Mouse (Mus musculus) neural tube, embryonic 14.5 days (tissue): Measurements from ENCODE around the gene 1700123O20Rik. TPM values are rescaled to one million over a fixed set of nuclear protein-coding genes. Genes with fewer than 3 reads are reported as not detected.
A peak's percentile ranks its signal among the peaks of the same experiment; 100 is the strongest.

Experiments
- ATAC-seq: fragments of 200-750 bp; cut with Nextera tagmentation; 2 replicates; pipeline ENCODE4 v1.8.0; 2017; ENCODE audit warnings: low read depth, mild to moderate bottlenecking, moderate TSS enrichment, moderate library complexity
- H3K27ac ChIP-seq: fragments of 300-500 bp; sonication (generic); 2 replicates; pipeline ENCODE4 v1.5.1; 2014; ENCODE audit warnings: low read depth, mild to moderate bottlenecking, control low read depth, low read length, moderate library complexity, mixed read lengths
- H3K27me3 ChIP-seq: fragments of 300-500 bp; sonication (generic); 2 replicates; pipeline ENCODE4 v1.6.1; 2014; ENCODE audit warnings: low read length; ENCODE audit not compliant: control insufficient read depth, insufficient read depth
- H3K36me3 ChIP-seq: fragments of 300-500 bp; sonication (generic); 2 replicates; pipeline ENCODE4 v1.6.1; 2014; ENCODE audit warnings: low read length, mixed read lengths; ENCODE audit not compliant: control insufficient read depth, insufficient read depth
- H3K4me1 ChIP-seq: fragments of 300-500 bp; sonication (generic); 2 replicates; pipeline ENCODE4 v1.6.1; 2014; ENCODE audit warnings: low read length; ENCODE audit not compliant: control insufficient read depth, insufficient read depth
- H3K4me2 ChIP-seq: fragments of 300-500 bp; sonication (generic); 2 replicates; pipeline ENCODE4 v1.6.1; 2014; ENCODE audit warnings: mild to moderate bottlenecking, low read depth, low read length, control low read depth
- H3K4me3 ChIP-seq: fragments of 300-500 bp; sonication (generic); 2 replicates; pipeline ENCODE4 v1.5.1; 2014; ENCODE audit warnings: low read depth, low read length, control low read depth, mixed read lengths
- H3K9ac ChIP-seq: fragments of 300-500 bp; sonication (generic); replicated peaks from 2 replicates; pipeline ENCODE4 v1.6.1; 2014; ENCODE audit warnings: low read depth, mild to moderate bottlenecking, control low read depth, low read length, mixed read lengths
- H3K9me3 ChIP-seq: fragments of 300-500 bp; sonication (generic); 2 replicates; pipeline ENCODE4 v1.6.1; 2016; ENCODE audit warnings: low read length; ENCODE audit not compliant: control insufficient read depth
- WGBS: fragments of 180-500 bp; shearing (Covaris S2); extraction: QIAGEN DNeasy Blood & Tissue Kit; methylation state at CpG from one replicate; pipeline ENCODE4 v1.1.7; 2014; 5-methylcytosine and 5-hydroxymethylcytosine counted together
- polyA plus RNA-seq: library from polyadenylated mRNA; unstranded; fragments of >200 nt; fragmentation: Nextera tagmentation; extraction: Ambion mirVana; gene quantifications from 2 replicates; pipeline ENCODE4 v1.2.1, GENCODE M21; 2014

1700123O20Rik gene
- polyA plus RNA-seq, 1 experiment from 2014 or later, result 77.4 TPM

DNA sequence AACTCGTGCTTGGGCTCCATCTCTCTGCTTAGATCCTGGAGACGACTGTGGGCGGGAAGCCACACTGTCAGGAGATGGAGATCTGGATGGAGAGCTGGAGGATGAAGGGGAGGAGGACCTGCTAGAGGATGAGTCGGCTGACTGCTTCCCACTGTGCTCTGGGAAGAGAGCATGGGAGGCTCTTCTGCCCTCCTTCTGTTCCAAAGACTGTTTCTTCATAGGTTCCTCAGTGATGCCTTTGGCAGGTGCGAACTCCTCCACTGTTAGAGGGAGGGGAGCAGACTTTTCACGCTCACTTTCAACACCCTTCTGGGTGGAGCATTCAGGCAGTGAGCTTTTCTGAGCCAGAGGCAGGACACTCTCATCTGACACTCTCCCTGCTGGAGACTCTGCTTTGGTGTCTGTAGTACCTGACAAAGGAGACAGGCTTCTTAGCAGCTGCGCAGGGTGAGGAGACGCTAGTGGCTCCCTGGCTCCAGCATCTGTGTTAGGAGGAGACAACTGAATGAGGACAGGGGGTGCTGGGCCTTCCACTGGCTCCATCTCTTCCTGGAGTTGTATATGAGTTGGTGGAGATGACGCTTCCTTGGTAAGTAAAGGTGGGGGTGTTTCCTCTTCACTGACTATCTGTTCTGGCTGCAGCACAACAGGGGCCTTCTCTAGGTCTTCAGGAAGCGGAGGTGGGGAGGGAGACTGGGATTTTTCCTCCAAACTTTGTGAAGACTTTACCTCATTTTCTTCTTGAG lies 21.4 kb upstream of the 1700123O20Rik start:
- Histone ChIP-seq H3K4me3 (no peak overlapping the region), H3K4me1 (no peaks in the 10 kb centered on the region), H3K36me3 (peaks cover 73% of the 10 kb centered on the region), H3K9me3 (no peaks in the 10 kb centered on the region), H3K9ac (no peak overlapping the region), H3K27ac (no peak overlapping the region), H3K4me2 (no peak overlapping the region), H3K27me3 (no peaks in the 10 kb centered on the region)
- no peak for ATAC-seq
- 94% methylated on average over 10 of the region's 10 CpGs for WGBS

DNA sequence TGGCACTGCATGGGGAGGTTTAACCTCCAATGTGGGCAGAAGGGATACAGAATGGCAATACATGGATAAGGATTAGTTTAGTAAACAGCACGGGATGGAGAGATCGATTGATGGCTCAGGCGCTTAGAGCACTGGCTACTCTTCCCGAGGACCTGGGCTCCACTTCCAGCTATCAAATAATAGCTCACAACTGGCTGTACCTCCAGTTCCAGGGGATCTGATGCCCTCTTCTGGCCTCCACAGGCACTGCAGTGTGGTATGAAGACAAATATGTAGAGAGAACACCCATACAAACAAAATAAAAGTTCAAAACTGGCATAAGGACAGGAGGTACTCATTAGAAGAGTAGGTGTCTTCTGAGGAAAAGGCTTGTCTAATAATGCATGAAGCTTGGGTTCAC lies 16.6 kb upstream of the 1700123O20Rik start:
- Histone ChIP-seq H3K4me1 (no peaks in the 10 kb centered on the region), H3K27ac (no peak overlapping the region), H3K4me2 (no peak overlapping the region), H3K27me3 (no peaks in the 10 kb centered on the region), H3K9ac (no peak overlapping the region), H3K9me3 (no peaks in the 10 kb centered on the region), H3K4me3 (no peak overlapping the region), H3K36me3 (peaks cover 37% of the 10 kb centered on the region)
- WGBS, result 83% methylated on average over 4 of the region's 4 CpGs
- ATAC-seq, result no peak

GRCm38 (mm10) chr14:54674317-54674716 lies 11.7 kb upstream of the 1700123O20Rik start:
- peaks cover 39% of the 10 kb centered on the region for H3K36me3 ChIP-seq

GRCm38 (mm10) chr14:54676290-54676689 lies 9.7 kb upstream of the 1700123O20Rik start:
- no peak for ATAC-seq
- Histone ChIP-seq H3K9me3 (no peaks in the 10 kb centered on the region), H3K4me2 (no peak overlapping the region), H3K4me1 (no peaks in the 10 kb centered on the region), H3K9ac (no peak overlapping the region), H3K36me3 (peaks cover 39% of the 10 kb centered on the region), H3K27me3 (no peaks in the 10 kb centered on the region), H3K4me3 (no peak overlapping the region), H3K27ac (no peak overlapping the region)
- WGBS, result 90% methylated on average over 5 of the region's 5 CpGs

More at GRCm38 (mm10) chr14:54674317-54674716, 11.7 kb upstream of the 1700123O20Rik start:
- H3K9me3 ChIP-seq, result no peaks in the 10 kb centered on the region
- no peak for ATAC-seq
- no peaks in the 10 kb centered on the region for H3K27me3 ChIP-seq
- 78% methylated on average over 2 of the region's 2 CpGs for WGBS
- H3K4me1 ChIP-seq, result no peaks in the 10 kb centered on the region
- no peak overlapping the region for H3K4me3 ChIP-seq
- H3K27ac ChIP-seq, result no peak overlapping the region
- no peak overlapping the region for H3K9ac ChIP-seq
- H3K4me2 ChIP-seq, result no peak overlapping the region

DNA sequence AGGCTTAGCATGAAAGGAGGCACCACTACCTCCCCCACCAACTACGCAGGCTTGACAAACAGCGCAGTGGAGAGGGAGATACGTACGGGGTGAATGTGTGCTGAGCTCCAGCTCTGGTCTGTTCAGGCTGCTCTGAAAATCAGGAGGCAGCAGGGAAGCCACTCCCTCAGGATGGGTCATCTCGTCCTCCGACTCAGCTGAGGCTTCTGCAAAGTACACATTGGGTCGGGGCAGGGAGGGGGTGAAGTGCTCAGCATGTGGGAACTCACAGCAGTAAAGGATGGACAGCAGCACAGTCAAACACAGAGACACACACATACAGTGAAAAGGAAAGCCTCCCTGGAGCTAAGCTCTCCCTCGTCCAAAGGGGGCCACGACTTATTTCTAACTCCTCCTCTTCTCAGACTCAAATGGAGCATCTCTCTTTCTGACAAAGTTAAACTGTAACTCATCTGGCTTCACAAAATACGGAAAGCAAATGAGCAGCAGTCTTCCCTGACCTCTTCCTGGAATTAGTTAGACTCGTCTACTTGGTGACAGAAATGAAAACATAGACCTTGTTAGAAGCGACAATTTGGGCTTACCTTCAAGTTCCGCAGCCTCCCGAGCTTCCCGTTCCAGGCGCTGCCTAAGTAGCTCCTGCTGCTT lies 7.2 kb upstream of the 1700123O20Rik start:
- ATAC-seq, result no peak

DNA sequence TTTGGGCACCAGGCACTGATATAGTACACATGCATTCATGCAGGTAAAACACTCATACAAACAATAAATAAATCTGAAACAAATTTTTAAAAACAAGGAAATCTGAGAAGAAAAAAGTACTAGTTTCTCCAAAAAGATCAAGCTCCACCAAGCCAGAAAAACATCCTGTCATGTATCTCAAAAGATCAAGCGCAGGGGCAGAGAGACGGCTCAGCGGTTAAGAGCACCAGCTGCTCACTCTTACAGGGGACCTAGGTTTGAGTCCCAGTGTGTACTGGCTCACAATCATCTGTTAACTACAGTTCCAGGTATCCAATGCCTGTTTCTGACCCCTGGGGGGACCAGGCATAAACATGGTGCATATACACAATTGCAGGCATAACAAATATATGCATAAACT lies 3.6 kb upstream of the 1700123O20Rik start:
- no peaks in the 10 kb centered on the region for H3K9me3 ChIP-seq
- no peak for ATAC-seq
- no peak overlapping the region for H3K9ac ChIP-seq
- WGBS, result 89% methylated on average over 3 of the region's 3 CpGs
- no peak overlapping the region for H3K4me3 ChIP-seq
- no peak overlapping the region for H3K4me2 ChIP-seq
- no peak overlapping the region for H3K27ac ChIP-seq
- H3K36me3 ChIP-seq, result peaks cover 20% of the 10 kb centered on the region; the same call in 1 of the 2 replicates
- no peaks in the 10 kb centered on the region for H3K27me3 ChIP-seq
- peaks cover 13% of the 10 kb centered on the region for H3K4me1 ChIP-seq

More for the DNA sequence above, 7.2 kb upstream of the 1700123O20Rik start:
- Histone ChIP-seq H3K9ac (no peak overlapping the region), H3K27ac (no peak overlapping the region), H3K4me3 (no peak overlapping the region), H3K4me1 (no peaks in the 10 kb centered on the region), H3K9me3 (no peaks in the 10 kb centered on the region), H3K4me2 (no peak overlapping the region), H3K27me3 (no peaks in the 10 kb centered on the region), H3K36me3 (peaks cover 42% of the 10 kb centered on the region)
- 84% methylated on average over 16 of the region's 16 CpGs for WGBS

DNA sequence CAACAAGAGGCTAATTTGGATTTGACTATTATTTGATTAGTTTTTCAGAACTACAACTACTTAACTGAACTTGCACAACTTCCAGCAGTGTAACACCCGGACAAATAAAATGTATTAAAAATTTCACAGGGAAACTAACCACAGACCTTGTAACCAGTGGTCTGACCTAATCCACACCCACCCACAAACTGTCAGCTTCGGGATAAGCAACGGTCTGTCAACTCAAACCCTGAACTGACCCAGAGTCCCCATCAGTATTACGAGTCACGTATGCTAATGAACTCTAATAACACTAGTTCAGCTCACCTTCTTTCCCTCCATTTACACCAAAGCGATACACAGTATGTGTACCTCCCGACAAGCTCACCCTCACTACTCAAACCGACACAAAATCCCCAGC lies 545 bp upstream of the 1700123O20Rik start:
- Histone ChIP-seq H3K27ac (no peak overlapping the region), H3K9me3 (no peaks in the 10 kb centered on the region), H3K4me2 (peak overlapping the region; percentile 89), H3K4me1 (peaks cover 22% of the 10 kb centered on the region), H3K9ac (peak overlapping the region; percentile 84), H3K4me3 (peak overlapping the region; percentile 84), H3K27me3 (no peaks in the 10 kb centered on the region), H3K36me3 (peaks cover 11% of the 10 kb centered on the region)
- ATAC-seq, result no peak
- WGBS, result 13% methylated on average over 8 of the region's 8 CpGs

- H3K36me3 ChIP-seq, result peaks cover 17% of the 10 kb centered on the region
- no peaks in the 10 kb centered on the region for H3K9me3 ChIP-seq
- under 1% methylated on average over 44 of the region's 44 CpGs for WGBS
- H3K27ac ChIP-seq, result peak within 1 kb of the TSS; percentile 96
- H3K4me2 ChIP-seq, result peak within 1 kb of the TSS; percentile 89
- peak within 1 kb of the TSS; percentile 84 for H3K9ac ChIP-seq
- peak; percentile 98 for ATAC-seq
- peak within 1 kb of the TSS; percentile 84 for H3K4me3 ChIP-seq
- peaks cover 22% of the 10 kb centered on the region for H3K4me1 ChIP-seq
- no peaks in the 10 kb centered on the region for H3K27me3 ChIP-seq
Measured at GRCm38 (mm10) chr14:54686522-54687143, 617 bp downstream of the 1700123O20Rik start, which contains the start of gene Acin1. Acin1 (minus strand) TSS chr14:54686931.

DNA sequence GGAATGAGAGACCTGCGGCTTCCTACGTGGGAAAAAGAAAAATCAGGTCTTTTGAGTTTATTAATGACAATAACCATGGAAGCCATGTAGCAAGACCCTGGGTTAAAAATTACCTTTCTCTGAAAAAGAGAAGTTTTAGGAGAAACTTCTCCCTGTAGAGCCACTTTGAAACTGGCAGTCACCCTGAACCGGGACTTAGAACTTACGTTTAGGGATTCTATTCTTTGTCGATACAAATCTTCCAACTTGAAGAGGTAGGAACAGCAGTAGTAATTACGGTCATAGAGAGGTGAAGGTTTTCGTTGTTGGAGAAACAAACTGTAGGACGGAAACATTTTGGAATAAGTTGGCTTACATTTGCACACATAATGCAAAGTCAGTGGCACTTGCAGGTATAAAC lies 1.2 kb downstream of the 1700123O20Rik start:
- WGBS, result 6% methylated on average over 8 of the region's 8 CpGs
- peak overlapping the region; percentile 84 for H3K4me3 ChIP-seq

More for the DNA sequence above, 1.2 kb downstream of the 1700123O20Rik start:
- Histone ChIP-seq H3K4me1 (peaks cover 22% of the 10 kb centered on the region), H3K9ac (peak overlapping the region; percentile 46; the same call in 1 of the 2 replicates), H3K27me3 (no peaks in the 10 kb centered on the region), H3K27ac (peak overlapping the region; percentile 31; the same call in 1 of the 2 replicates), H3K9me3 (no peaks in the 10 kb centered on the region), H3K36me3 (peaks cover 17% of the 10 kb centered on the region), H3K4me2 (peak overlapping the region; percentile 69)
- ATAC-seq, result no peak
